Comparison of ENCODE assay signal across 8 mouse cellular contexts in the genomic region with DNA sequence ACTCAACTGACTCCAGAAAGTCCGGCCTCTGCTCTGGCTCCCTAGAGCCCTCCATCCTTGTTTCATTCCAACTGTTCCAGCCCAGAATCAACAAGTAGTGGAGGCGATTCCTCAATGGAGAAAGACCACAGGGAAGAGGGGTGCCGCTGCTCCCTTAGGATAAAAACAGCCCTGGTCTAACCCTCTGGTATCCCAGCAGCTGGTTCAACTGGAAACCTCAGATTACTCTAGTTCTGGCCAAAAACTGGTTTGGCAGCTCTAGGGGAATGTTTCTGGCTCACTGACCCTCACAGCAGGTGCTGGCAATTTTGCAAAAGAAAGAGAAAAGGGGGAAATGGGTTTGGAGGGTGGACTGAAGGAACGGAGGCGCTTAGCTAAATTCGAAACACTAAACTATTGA. TPM values are rescaled to one million over a fixed set of nuclear protein-coding genes. Genes with fewer than 3 reads are reported as not detected.
DNase-seq lines count a peak whose midpoint lies in the region; ATAC-seq and TF ChIP-seq lines count a peak whose summit lies in the region.

No protein-coding gene starts in this region.

- H3K4me3 ChIP-seq in liver, adult 2 months (ENCODE audit: insufficient read depth, low read depth, low read length), result peak overlapping the region; percentile 58
- peak overlapping the region; percentile 93 for H3K4me3 ChIP-seq in kidney, embryonic 16.5 days (ENCODE audit: low read length)
- peak overlapping the region; percentile 89 for H3K4me3 ChIP-seq in neural tube, embryonic 12.5 days

- no peaks in the 10 kb centered on the region; the same call in 1 of the 2 replicates for H3K4me1 ChIP-seq in liver, adult 2 months (ENCODE audit: control insufficient read depth, insufficient read depth, low read length)
- H3K4me1 ChIP-seq in kidney, embryonic 16.5 days (ENCODE audit: insufficient read depth, low read length), result peaks cover 18% of the 10 kb centered on the region
- H3K4me1 ChIP-seq in neural tube, embryonic 12.5 days, result peaks cover 15% of the 10 kb centered on the region

- no peaks in the 10 kb centered on the region for H3K36me3 ChIP-seq in liver, adult 2 months (ENCODE audit: control insufficient read depth, insufficient read depth, low read length)
- peaks cover 8% of the 10 kb centered on the region for H3K36me3 ChIP-seq in kidney, embryonic 16.5 days (ENCODE audit: insufficient read depth, low read length)
- H3K36me3 ChIP-seq in neural tube, embryonic 12.5 days, result peaks cover 13% of the 10 kb centered on the region

- H3K9me3 ChIP-seq in kidney, embryonic 16.5 days (ENCODE audit: low read length), result no peaks in the 10 kb centered on the region
- no peaks in the 10 kb centered on the region for H3K9me3 ChIP-seq in neural tube, embryonic 12.5 days

- no peaks in the 10 kb centered on the region for H3K79me2 ChIP-seq in liver, adult 2 months (ENCODE audit: control insufficient read depth, insufficient read depth, low read length)

- peak overlapping the region; percentile 68 for H3K4me2 ChIP-seq in kidney, embryonic 16.5 days (replicated peaks; ENCODE audit: low read depth, low read length)
- H3K4me2 ChIP-seq in neural tube, embryonic 12.5 days (replicated peaks), result peak overlapping the region; percentile 86

- no peak for DNase-seq in liver, adult 2 months (ENCODE audit: extremely low read depth, low read depth, low spot score)
- DNase-seq in liver, result no peak
- DNase-seq in cerebellum, postnatal 25 days, result peak; percentile 9 to 24
- peak; percentile 32 for DNase-seq in heart, adult 8-10 months (ENCODE audit: low spot score)
- DNase-seq in adrenal gland, adult (ENCODE audit: inconsistent age in 2 of 2, low spot score in 1 of 2), result no peak
- DNase-seq in natural killer cell, adult 2 months (ENCODE audit: low spot score in 2 of 2), result no peak

- no peak overlapping the region for H3K9ac ChIP-seq in liver, adult 2 months (ENCODE audit: low read depth, low read length)
- H3K9ac ChIP-seq in kidney, embryonic 16.5 days (replicated peaks; ENCODE audit: low read length), result peak overlapping the region; percentile 95
- H3K9ac ChIP-seq in neural tube, embryonic 12.5 days, result peak overlapping the region; percentile 49; the same call in 1 of the 2 replicates

- no peak for TF ChIP-seq POLR2A in liver, adult 2 months (IDR thresholded peaks at IDR 0.05; ENCODE audit: extremely low read depth, insufficient read depth, low read length)

- TF ChIP-seq CTCF in liver, adult 2 months (IDR thresholded peaks at IDR 0.05; ENCODE audit: low read depth, low read length), result no peak

- 9% methylated on average over 6 of the region's 6 CpGs for WGBS in liver, adult 2 months
- under 1% methylated on average over 6 of the region's 6 CpGs for WGBS in kidney, embryonic 16.5 days
- 2% methylated on average over 6 of the region's 6 CpGs for WGBS in neural tube, embryonic 12.5 days

- peak; percentile 57 for ATAC-seq in kidney, embryonic 16.5 days (ENCODE audit: low FRiP score, low TSS enrichment)
- ATAC-seq in neural tube, embryonic 12.5 days (ENCODE audit: low FRiP score, low read depth), result peak; percentile 48

- H3K27me3 ChIP-seq in liver, adult 2 months (ENCODE audit: control insufficient read depth, insufficient read depth, low read length), result peaks cover 3% of the 10 kb centered on the region; the same call in 1 of the 2 replicates
- no peaks in the 10 kb centered on the region for H3K27me3 ChIP-seq in kidney, embryonic 16.5 days (ENCODE audit: insufficient read depth, low read length)
- no peaks in the 10 kb centered on the region for H3K27me3 ChIP-seq in neural tube, embryonic 12.5 days (replicated peaks)

- H3K27ac ChIP-seq in liver, adult 2 months (replicated peaks; ENCODE audit: insufficient read depth, low read depth, low read length), result no peak overlapping the region
- peak overlapping the region; percentile 91 for H3K27ac ChIP-seq in kidney, embryonic 16.5 days (ENCODE audit: low read length)
- no peak overlapping the region for H3K27ac ChIP-seq in neural tube, embryonic 12.5 days

RNA-seq across cellular contexts. Expression of gene Bend5, which starts 0.4 kb away (rescaled TPM):
- 0.13 and 0.28 TPM in 2 replicates for total RNA-seq in liver, adult 2 months (2014; rRNA removed)
- polyA plus RNA-seq in liver, adult 2 months (2012; rRNA removed), result 0.13 TPM in 1 of 2 replicates, not detected in the other
- total RNA-seq in heart, adult 8-10 months (2022), result 1 to 10 TPM; 5.8 to 9.2 (median 7.8) TPM
- polyA plus RNA-seq in kidney, embryonic 16.5 days (2015; fragmentation: Nextera tagmentation; extraction: Ambion mirVana), result 25.3 and 28.0 TPM in 2 replicates
- 57.3 and 65.8 TPM in 2 replicates for polyA plus RNA-seq in neural tube, embryonic 12.5 days (2016; fragmentation: Nextera tagmentation; extraction: Ambion mirVana)

Comparison
In these comparisons a context has a peak if more than half of its experiments do, and no peak if none do; other contexts are left out.
1. DNase-seq: peak in cerebellum, postnatal 25 days (2 of 2) and heart, adult 8-10 months (single experiment); none in liver, adult 2 months (single experiment), liver (single experiment), adrenal gland, adult (0 of 2) and natural killer cell, adult 2 months (0 of 2).
2. RNA of gene Bend5, which starts 0.4 kb away (polyA plus RNA-seq): 57.3 to 65.8 TPM in neural tube, embryonic 12.5 days and 25.3 to 28.0 TPM in kidney, embryonic 16.5 days; 0.13 TPM in liver, adult 2 months; every median in the first group is over 10 times any median in the second.
3. Peak in every context shown above with its lines, with median percentiles within 50 percentile points of each other: H3K4me3 ChIP-seq.